Mouse (Mus musculus): Measurements from ENCODE around the gene Rhox9. TPM values are rescaled to one million over a fixed set of nuclear protein-coding genes. Genes with fewer than 3 reads are reported as not detected.
"Not testable (repeated sequence)": the region's sequence is repeated elsewhere in the genome, so short reads cannot be mapped to it uniquely, and the experiment has no call there.

Rhox9 gene
- not detected in 2 replicates for polyA plus RNA-seq (2016; fragmentation: Nextera tagmentation; extraction: Ambion mirVana)

GRCm38 (mm10) chrX:37901670-37902069 lies at the start of gene Rhox9:
TSS of gene Rhox9 (minus strand) at chrX:37901770.
- not testable (repeated sequence) for H3K4me3 ChIP-seq; H3K9me3 ChIP-seq (replicated peaks); H3K27me3 ChIP-seq (ENCODE audit: low read depth, poor library complexity, severe bottlenecking); H3K36me3 ChIP-seq; DNase-seq (ENCODE audit: low spot score); H3K27ac ChIP-seq; H3K4me1 ChIP-seq
- WGBS = 93% methylated on average over 8 of the region's 18 CpGs

- Histone ChIP-seq H3K27me3 (ENCODE audit: low read depth, poor library complexity, severe bottlenecking) (no peaks in the 10 kb centered on the region), H3K36me3 (no peaks in the 10 kb centered on the region), H3K4me1 (no peaks in the 10 kb centered on the region), H3K4me3 (no peak overlapping the region), H3K27ac (no peak overlapping the region), H3K9me3 (replicated peaks) (no peaks in the 10 kb centered on the region)
- no peak for DNase-seq (ENCODE audit: low spot score)
- WGBS = 70% methylated on average over 4 of the region's 4 CpGs
These were observed 14.7 kb upstream of the Rhox9 start for GRCm38 (mm10) chrX:37916311-37916710.

DNA sequence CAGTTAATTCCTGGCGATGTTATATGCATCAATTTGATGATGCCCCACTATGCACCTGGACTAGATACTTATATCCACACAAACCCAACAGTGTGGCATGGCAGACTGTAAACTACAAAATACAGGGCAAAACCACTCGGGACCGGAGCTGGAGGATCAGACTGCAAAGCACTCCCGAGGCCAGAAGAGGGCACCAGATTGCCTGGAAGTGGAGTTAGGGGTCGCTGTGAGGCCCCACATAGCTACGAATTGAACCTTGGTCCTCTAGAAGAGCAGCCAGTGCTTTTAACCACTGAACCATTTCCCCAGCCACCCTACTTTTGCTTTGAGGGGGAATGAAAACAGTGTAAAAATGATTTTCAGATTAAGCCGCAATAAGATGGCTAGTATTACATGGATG lies 7.0 kb upstream of the Rhox9 start:
- H3K4me3 ChIP-seq = no peak overlapping the region
- no peaks in the 10 kb centered on the region for H3K27me3 ChIP-seq (ENCODE audit: low read depth, poor library complexity, severe bottlenecking)
- H3K9me3 ChIP-seq (replicated peaks) = no peaks in the 10 kb centered on the region
- H3K27ac ChIP-seq = no peak overlapping the region
- H3K4me1 ChIP-seq = no peaks in the 10 kb centered on the region
- 60% methylated on average over 7 of the region's 7 CpGs for WGBS
- H3K36me3 ChIP-seq = no peaks in the 10 kb centered on the region
- DNase-seq (ENCODE audit: low spot score) = peak; percentile 28

GRCm38 (mm10) chrX:37903727-37904126 lies 2.2 kb upstream of the Rhox9 start:
- Histone ChIP-seq H3K27me3 (ENCODE audit: low read depth, poor library complexity, severe bottlenecking) (no peaks in the 10 kb centered on the region), H3K36me3 (no peaks in the 10 kb centered on the region), H3K4me3 (no peak overlapping the region), H3K27ac (no peak overlapping the region), H3K4me1 (no peaks in the 10 kb centered on the region), H3K9me3 (replicated peaks) (no peaks in the 10 kb centered on the region)
- WGBS = 76% methylated on average over 5 of the region's 5 CpGs
- DNase-seq (ENCODE audit: low spot score) = no peak

- H3K4me1 ChIP-seq; H3K9me3 ChIP-seq (replicated peaks); H3K27me3 ChIP-seq (ENCODE audit: low read depth, poor library complexity, severe bottlenecking); H3K27ac ChIP-seq; DNase-seq (ENCODE audit: low spot score); H3K36me3 ChIP-seq; H3K4me3 ChIP-seq: not testable (repeated sequence)
- WGBS = 81% methylated on average over 9 of the region's 9 CpGs
These were observed 4.4 kb downstream of the Rhox9 start, which contains the start of gene Rhox7b for GRCm38 (mm10) chrX:37897132-37897531. TSS of gene Rhox7b (minus strand) at chrX:37897232.

- Histone ChIP-seq H3K27ac (no peak within 1 kb of the TSS), H3K4me3 (no peak within 1 kb of the TSS), H3K4me1 (no peaks in the 10 kb centered on the region), H3K27me3 (ENCODE audit: low read depth, poor library complexity, severe bottlenecking) (no peaks in the 10 kb centered on the region), H3K36me3 (no peaks in the 10 kb centered on the region), H3K9me3 (replicated peaks) (no peaks in the 10 kb centered on the region)
- no peak for DNase-seq (ENCODE audit: low spot score)
- WGBS = 86% methylated on average over 4 of the region's 4 CpGs
These were observed 22.7 kb downstream of the Rhox9 start, which contains the start of gene Rhox8 for GRCm38 (mm10) chrX:37878844-37879243. TSS of gene Rhox8 (minus strand) at chrX:37878944.

- WGBS = 97% methylated on average over 2 of the region's 2 CpGs
These were observed 29.9 kb downstream of the Rhox9 start for GRCm38 (mm10) chrX:37871641-37872040.

More at GRCm38 (mm10) chrX:37871641-37872040, 29.9 kb downstream of the Rhox9 start:
- no peak overlapping the region for H3K27ac ChIP-seq
- no peaks in the 10 kb centered on the region for H3K4me1 ChIP-seq
- H3K36me3 ChIP-seq = no peaks in the 10 kb centered on the region
- no peak overlapping the region for H3K4me3 ChIP-seq
- H3K27me3 ChIP-seq (ENCODE audit: low read depth, poor library complexity, severe bottlenecking) = no peaks in the 10 kb centered on the region
- DNase-seq (ENCODE audit: low spot score) = no peak
- H3K9me3 ChIP-seq (replicated peaks) = no peaks in the 10 kb centered on the region

Other genes starting within 250 kb of the Rhox9 start
- gene Rhox3h, start 233.0 kb downstream of the Rhox9 start, polyA plus RNA-seq (2016; fragmentation: Nextera tagmentation; extraction: Ambion mirVana) = not detected in 2 replicates
- not detected in 2 replicates for gene Rhox2h, start 228.5 kb downstream of the Rhox9 start, polyA plus RNA-seq (2016; fragmentation: Nextera tagmentation; extraction: Ambion mirVana)
- gene Rhox5, start 96.9 kb downstream of the Rhox9 start, polyA plus RNA-seq (2016; fragmentation: Nextera tagmentation; extraction: Ambion mirVana) = 1.8 and 2.3 TPM in 2 replicates
- gene Rhox6, start 74.9 kb downstream of the Rhox9 start, polyA plus RNA-seq (2016; fragmentation: Nextera tagmentation; extraction: Ambion mirVana) = not detected in 2 replicates
- not detected in 2 replicates for gene Rhox7a, start 70.1 kb downstream of the Rhox9 start, polyA plus RNA-seq (2016; fragmentation: Nextera tagmentation; extraction: Ambion mirVana)
- gene Rhox8, start 22.8 kb downstream of the Rhox9 start, polyA plus RNA-seq (2016; fragmentation: Nextera tagmentation; extraction: Ambion mirVana) = not detected in 2 replicates
- not detected in 2 replicates for gene Rhox7b, start 4.5 kb downstream of the Rhox9 start, polyA plus RNA-seq (2016; fragmentation: Nextera tagmentation; extraction: Ambion mirVana)
- not detected in 2 replicates for gene Btg1-ps1, start 117.0 kb upstream of the Rhox9 start, polyA plus RNA-seq (2016; fragmentation: Nextera tagmentation; extraction: Ambion mirVana)
- gene Btg1-ps2, start 141.3 kb upstream of the Rhox9 start, polyA plus RNA-seq (2016; fragmentation: Nextera tagmentation; extraction: Ambion mirVana) = not detected in 2 replicates
- gene Rhox10, start 164.7 kb upstream of the Rhox9 start, polyA plus RNA-seq (2016; fragmentation: Nextera tagmentation; extraction: Ambion mirVana) = not detected in 2 replicates
- gene Rhox11, start 183.4 kb upstream of the Rhox9 start, polyA plus RNA-seq (2016; fragmentation: Nextera tagmentation; extraction: Ambion mirVana) = not detected in 2 replicates
- gene Rhox12, start 209.1 kb upstream of the Rhox9 start, polyA plus RNA-seq (2016; fragmentation: Nextera tagmentation; extraction: Ambion mirVana) = not detected in 2 replicates
- not detected in 2 replicates for gene Rhox13, start 219.4 kb upstream of the Rhox9 start, polyA plus RNA-seq (2016; fragmentation: Nextera tagmentation; extraction: Ambion mirVana)